Mouse (Mus musculus) bone marrow macrophage, adult 2 months (primary cell): ENCODE measurements around the gene Sar1a. TPM values are rescaled to one million over a fixed set of nuclear protein-coding genes. Genes with fewer than 3 reads are reported as not detected.
A peak's percentile ranks its signal among the peaks of the same experiment; 100 is the strongest.

Experiments
- H3K27ac ChIP-seq: 2 replicates; pipeline ENCODE4 v1.5.1; 2012; ENCODE audit warnings: low read depth, low read length; ENCODE audit not compliant: insufficient read depth
- H3K4me1 ChIP-seq: 2 replicates; pipeline ENCODE4 v1.6.1; 2012; ENCODE audit warnings: low read length; ENCODE audit not compliant: control insufficient read depth, insufficient read depth
- H3K4me3 ChIP-seq: 2 replicates; pipeline ENCODE4 v1.5.1; 2012; ENCODE audit warnings: mild to moderate bottlenecking, low read length, moderate library complexity; ENCODE audit not compliant: insufficient read depth
- CTCF ChIP-seq: IDR thresholded peaks from 2 replicates; pipeline ENCODE4 v1.5.1; 2012; ENCODE audit warnings: low read depth, mild to moderate bottlenecking, low read length, moderate library complexity
- POLR2A ChIP-seq: IDR thresholded peaks from 2 replicates; pipeline ENCODE4 v1.6.1; 2012; ENCODE audit warnings: mild to moderate bottlenecking, low read depth, low read length, borderline replicate concordance
- polyA plus RNA-seq: library from polyadenylated mRNA; stranded (reverse); fragments of >200 nt; gene quantifications from 2 replicates; pipeline ENCODE4 v1.2.4, GENCODE M21; 2012; ENCODE audit not compliant: missing spikeins, insufficient read depth, insufficient read length

Gene Sar1a
- polyA plus RNA-seq, 1 experiment, result 71.9 TPM

DNA sequence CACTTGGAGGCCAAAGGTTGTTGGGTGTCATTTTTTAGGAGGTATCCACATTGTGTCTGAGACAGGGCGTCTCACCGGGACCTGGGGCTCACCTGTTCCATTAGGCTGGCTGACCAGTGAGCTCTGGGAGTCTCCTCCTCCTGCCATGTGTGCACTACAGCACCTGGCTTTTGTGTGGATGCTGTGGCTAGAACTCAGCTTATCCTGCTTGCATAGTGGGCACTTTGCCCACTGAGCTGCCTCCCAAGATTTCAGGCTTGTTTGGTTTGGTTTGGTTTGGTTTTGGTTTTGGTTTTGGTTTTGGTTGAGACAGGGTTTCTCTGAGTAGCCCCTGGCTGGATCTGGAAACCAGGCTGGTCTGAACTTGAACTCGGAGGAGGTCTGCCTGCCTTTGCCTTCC lies 42.1 kb downstream of the Sar1a start:
- H3K27ac ChIP-seq, result no peak overlapping the region
- no peak overlapping the region for H3K4me3 ChIP-seq
- H3K4me1 ChIP-seq, result peaks cover 8% of the 10 kb centered on the region
- no peak for TF ChIP-seq POLR2A
- TF ChIP-seq CTCF, result no peak

GRCm38 (mm10) chr10:61723271-61723670 lies 43.2 kb downstream of the Sar1a start:
- TF ChIP-seq POLR2A (no peak), CTCF (no peak)
- no peak overlapping the region for H3K27ac ChIP-seq

DNA sequence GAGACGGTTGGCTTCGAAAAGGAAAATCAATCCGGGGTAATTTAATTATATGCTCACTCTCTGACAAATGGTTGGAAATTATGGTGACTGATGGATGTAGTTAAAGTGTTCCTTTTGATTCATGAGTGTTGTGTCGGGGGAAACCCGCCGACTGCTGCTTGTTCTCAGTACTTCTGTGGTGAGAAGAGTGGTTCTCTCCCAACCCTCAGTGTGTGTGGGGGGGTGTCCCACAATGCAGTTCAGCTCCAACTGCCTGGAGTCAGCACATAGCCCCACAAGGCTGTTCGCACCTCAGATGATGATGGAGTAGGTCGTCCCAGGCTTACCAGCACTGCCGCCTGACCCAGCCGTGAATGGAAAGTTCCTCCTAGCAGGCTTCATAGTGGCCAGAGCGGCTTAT lies 49.1 kb downstream of the Sar1a start:
- H3K4me3 ChIP-seq, result no peak overlapping the region
- H3K27ac ChIP-seq, result no peak overlapping the region
- no peaks in the 10 kb centered on the region for H3K4me1 ChIP-seq
- no peak for TF ChIP-seq POLR2A
- no peak for TF ChIP-seq CTCF

More at GRCm38 (mm10) chr10:61723271-61723670, 43.2 kb downstream of the Sar1a start:
- Histone ChIP-seq H3K4me1 (peaks cover 8% of the 10 kb centered on the region), H3K4me3 (no peak overlapping the region)

- Histone ChIP-seq H3K27ac (no peak overlapping the region), H3K4me1 (no peaks in the 10 kb centered on the region), H3K4me3 (no peak overlapping the region)
- TF ChIP-seq POLR2A, result no peak
- TF ChIP-seq CTCF, result no peak
Observed at GRCm38 (mm10) chr10:61730171-61730570, 50.1 kb downstream of the Sar1a start.

DNA sequence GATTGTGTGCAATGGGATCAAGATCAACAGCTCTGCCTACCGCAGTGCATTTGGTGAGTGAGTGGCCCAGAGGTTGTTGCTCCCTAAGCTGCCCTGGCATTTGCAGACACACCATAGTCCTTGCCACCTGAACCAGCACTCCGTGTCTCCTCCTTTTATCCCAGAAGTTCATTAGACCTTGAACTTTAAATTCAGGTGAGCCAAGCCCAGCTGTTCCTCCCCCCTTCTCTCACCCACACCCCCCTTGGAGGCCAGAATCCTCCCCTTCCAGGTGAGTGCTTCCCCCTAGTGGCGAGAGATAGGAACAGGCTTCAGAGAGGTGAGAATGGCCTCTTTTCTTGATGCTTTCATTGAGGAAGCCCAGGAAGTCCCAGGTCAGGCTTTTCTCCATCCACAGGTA lies 54.3 kb downstream of the Sar1a start:
- no peaks in the 10 kb centered on the region for H3K4me1 ChIP-seq
- H3K4me3 ChIP-seq, result no peak overlapping the region
- TF ChIP-seq CTCF, result peak; percentile 97
- TF ChIP-seq POLR2A, result no peak
- no peak overlapping the region for H3K27ac ChIP-seq

- TF ChIP-seq POLR2A (no peak), CTCF (no peak)
- Histone ChIP-seq H3K4me3 (no peak overlapping the region), H3K27ac (no peak overlapping the region), H3K4me1 (no peaks in the 10 kb centered on the region)
Observed at GRCm38 (mm10) chr10:61736671-61737078, 56.6 kb downstream of the Sar1a start.

DNA sequence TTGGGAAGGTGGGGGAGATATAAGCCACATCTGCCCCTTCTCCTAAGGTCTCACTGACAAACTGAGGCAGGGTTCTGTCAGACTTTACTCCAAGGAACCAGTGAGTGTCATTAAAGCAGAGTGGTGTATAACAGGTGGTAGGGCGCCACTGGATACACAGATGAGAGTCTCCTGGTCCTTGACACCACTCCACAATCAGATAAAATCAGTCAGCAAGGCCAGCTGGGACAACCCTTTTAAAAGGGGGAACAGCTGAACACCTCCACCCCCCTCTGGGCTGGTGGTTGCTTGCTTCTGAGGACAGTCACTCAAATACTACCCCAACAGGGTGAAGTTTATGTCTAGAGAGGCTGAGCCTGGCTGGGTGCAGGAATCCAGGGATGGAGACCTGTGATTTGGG lies 57.4 kb downstream of the Sar1a start:
- Histone ChIP-seq H3K4me3 (no peak overlapping the region), H3K4me1 (no peaks in the 10 kb centered on the region), H3K27ac (no peak overlapping the region)
- TF ChIP-seq POLR2A, result no peak
- no peak for TF ChIP-seq CTCF

DNA sequence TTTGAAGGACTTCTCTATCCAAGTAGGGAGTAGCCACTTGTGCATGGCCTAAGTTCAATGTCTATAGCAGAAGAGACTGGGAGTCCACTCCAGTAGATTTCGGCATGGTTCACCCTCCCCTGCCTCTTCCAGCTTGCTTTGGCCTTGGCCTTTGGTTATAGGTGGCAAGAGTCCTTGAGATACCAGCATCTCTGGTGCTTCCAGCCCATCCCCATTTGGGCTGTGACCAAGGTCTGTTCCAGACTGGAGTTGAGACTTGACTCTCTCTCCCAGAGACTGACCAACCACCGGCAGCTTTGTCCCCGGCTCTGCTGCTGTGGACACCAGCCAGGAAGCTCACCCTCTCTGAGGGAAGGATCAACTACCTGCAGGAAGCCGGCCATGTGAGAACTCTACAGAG lies 58.0 kb downstream of the Sar1a start:
- Histone ChIP-seq H3K27ac (no peak overlapping the region), H3K4me1 (no peaks in the 10 kb centered on the region), H3K4me3 (no peak overlapping the region)
- TF ChIP-seq CTCF, result no peak
- TF ChIP-seq POLR2A, result no peak

GRCm38 (mm10) chr10:61741306-61741705 lies 61.2 kb downstream of the Sar1a start:
- no peak overlapping the region for H3K27ac ChIP-seq
- TF ChIP-seq CTCF (no peak), POLR2A (no peak)
- H3K4me3 ChIP-seq, result no peak overlapping the region
- H3K4me1 ChIP-seq, result no peaks in the 10 kb centered on the region

GRCm38 (mm10) chr10:61741873-61742272 lies 61.8 kb downstream of the Sar1a start:
- TF ChIP-seq CTCF (no peak), POLR2A (no peak)
- H3K27ac ChIP-seq, result no peak overlapping the region
- no peak overlapping the region for H3K4me3 ChIP-seq
- no peaks in the 10 kb centered on the region for H3K4me1 ChIP-seq

- Histone ChIP-seq H3K4me1 (no peaks in the 10 kb centered on the region), H3K27ac (no peak overlapping the region), H3K4me3 (no peak overlapping the region)
- TF ChIP-seq CTCF (no peak), POLR2A (no peak)
Observed at GRCm38 (mm10) chr10:61742336-61742735, 62.2 kb downstream of the Sar1a start.

Other genes starting within 250 kb of the Sar1a start
- 91.9 and 105 TPM in 2 replicates for gene Eif4ebp2, start 227.6 kb upstream of the Sar1a start, polyA plus RNA-seq
- 12.6 and 13.9 TPM in 2 replicates for gene Lrrc20, start 204.5 kb upstream of the Sar1a start, polyA plus RNA-seq
- not detected in 2 replicates for gene Npffr1, start 84.8 kb upstream of the Sar1a start, polyA plus RNA-seq
- 6.5 and 8.1 TPM in 2 replicates for gene Ppa1, start 31.7 kb upstream of the Sar1a start, polyA plus RNA-seq
- 15.5 and 15.6 TPM in 2 replicates for gene Tysnd1, start 15.2 kb downstream of the Sar1a start, polyA plus RNA-seq
- 13.6 and 16.1 TPM in 2 replicates for gene Aifm2, start 35.0 kb downstream of the Sar1a start, polyA plus RNA-seq
- not detected in 2 replicates for gene H2afy2, start 103.8 kb downstream of the Sar1a start, polyA plus RNA-seq